Mouse (Mus musculus) embryonic fibroblast, embryonic 13.5 days (primary cell): ENCODE results near the gene Actr1a.

ENCODE experiments used
- CTCF ChIP-seq: IDR thresholded peaks from 2 replicates; pipeline ENCODE4 v1.5.1; 2011; ENCODE audit warnings: mild to moderate bottlenecking, control low read depth, low read length, moderate library complexity, borderline replicate concordance; ENCODE audit not compliant: insufficient read depth
- POLR2A ChIP-seq: IDR thresholded peaks from 2 replicates; pipeline ENCODE4 v1.6.1; 2011; ENCODE audit warnings: low read depth, mild to moderate bottlenecking, control low read depth, low read length, moderate library complexity

DNA sequence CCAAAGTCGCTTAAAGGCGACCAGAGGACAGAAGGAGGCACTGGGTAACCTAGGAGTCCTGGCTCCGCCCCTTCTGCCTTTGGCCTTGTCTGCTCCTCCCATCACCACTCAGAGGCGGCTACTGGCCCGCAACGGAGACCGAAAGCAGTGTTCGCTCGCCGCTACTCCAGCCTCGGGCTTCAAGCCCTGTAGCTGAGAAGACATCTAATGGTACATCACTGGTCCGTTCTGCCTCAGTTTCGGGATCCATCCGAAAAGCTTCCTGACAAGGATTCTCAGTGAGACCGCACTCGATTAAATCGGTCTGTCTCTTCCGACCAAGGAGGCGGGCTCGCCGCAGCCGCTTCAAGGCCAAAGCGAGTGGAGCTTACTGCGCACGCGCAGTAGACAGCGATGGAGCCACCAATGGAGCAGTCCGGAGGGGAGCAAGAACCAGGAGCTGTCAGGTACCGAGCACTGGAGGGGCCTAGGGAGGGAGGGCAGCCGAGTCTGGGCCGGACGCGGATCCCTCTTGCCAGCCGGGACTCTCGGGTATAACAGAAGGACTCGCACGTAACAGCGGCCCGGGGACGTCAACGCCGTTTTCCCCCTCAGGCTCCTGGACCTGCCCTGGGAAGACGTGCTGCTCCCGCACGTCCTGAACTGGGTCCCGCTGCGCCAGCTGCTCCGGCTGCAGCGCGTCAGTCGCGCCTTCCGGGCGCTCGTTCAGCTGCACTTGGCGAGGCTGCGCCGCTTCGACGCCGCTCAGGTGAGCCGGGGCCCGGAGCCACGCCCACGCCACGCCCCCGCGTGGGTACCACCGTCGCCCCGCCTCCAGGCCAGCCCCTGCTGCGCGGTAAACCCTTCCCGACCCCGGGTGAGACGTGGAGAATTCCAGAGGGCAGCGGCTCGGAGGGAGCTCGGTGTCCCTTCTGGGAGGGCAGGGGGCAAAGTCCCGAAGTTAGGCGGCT lies 67.2 kb downstream of the Actr1a start, which contains the start of gene Fbxl15:
- TF ChIP-seq POLR2A (peak; percentile 87), CTCF (no peak)
